Mouse (Mus musculus) adrenal gland, postnatal 10 days (tissue): ENCODE measurements around the gene Map1s. TPM values are rescaled to one million over a fixed set of nuclear protein-coding genes. Genes with fewer than 3 reads are reported as not detected.

Source experiments
- DNase-seq: peaks from one replicate; pipeline ENCODE4 v3.0.0; 2021; ENCODE audit warnings: mixed read lengths
- microRNA-seq: library from miRNA; unstranded; fragments of <30 nt; microRNA quantifications from one replicate; pipeline ENCODE4 v1.2.0, GENCODE M21; 2021
- total RNA-seq, 2 experiments: library from RNA; stranded (reverse); gene quantifications; 2 replicates each; pipeline ENCODE4 v1.2.3; 2021

Gene Map1s
- total RNA-seq, 2 experiments from 2014 or later = 26.7 to 30.2 TPM

GRCm38 (mm10) chr8:70943187-70943586, 37.5 kb downstream of the Map1s start:
- DNase-seq = no peak

- DNase-seq = no peak
These were observed 44.1 kb downstream of the Map1s start for GRCm38 (mm10) chr8:70949847-70950246.

- DNase-seq = no peak
These were observed 55.2 kb downstream of the Map1s start for GRCm38 (mm10) chr8:70960703-70961472.

- DNase-seq = peak; percentile 30
These were observed 58.4 kb downstream of the Map1s start for GRCm38 (mm10) chr8:70964159-70964558.

- no peak for DNase-seq
These were observed 59.1 kb downstream of the Map1s start for GRCm38 (mm10) chr8:70964861-70965260.

Small RNA genes within 50 kb of the gene (microRNA-seq; reads per million reads assigned to microRNA genes)
- gene Mir1969 (3.2 reads per million), gene Mir7067 (not detected)

Other genes starting within 250 kb of the Map1s start
- 10 to 100 TPM; 65.7 to 80.6 TPM for gene Pgpep1, start 245.5 kb upstream of the Map1s start, total RNA-seq
- gene Lsm4, start 232.7 kb upstream of the Map1s start, total RNA-seq = 10 to 100 TPM; 91.5 to 94.7 TPM
- 100 to 1,000 TPM; 149 to 185 TPM for gene Jund, start 207.0 kb upstream of the Map1s start, total RNA-seq
- gene Iqcn, start 202.5 kb upstream of the Map1s start, total RNA-seq = under 1 TPM; 0.15 to 0.30 TPM
- not detected for gene Gm3336, start 187.4 kb upstream of the Map1s start, total RNA-seq
- gene Pde4c, start 182.2 kb upstream of the Map1s start, total RNA-seq = 1 to 10 TPM; 2.4 to 2.8 TPM
- gene Rab3a, start 151.3 kb upstream of the Map1s start, total RNA-seq = 10 to 100 TPM; 53.3 to 53.9 TPM
- 100 to 1,000 TPM in 1 of 2 experiments, 10 to 100 TPM in 1; 92.9 to 106 TPM for gene Mpv17l2, start 145.0 kb upstream of the Map1s start, total RNA-seq
- gene Pik3r2, start 129.2 kb upstream of the Map1s start, total RNA-seq = 10 to 100 TPM; 37.7 to 46.4 TPM
- 10 to 100 TPM; 17.7 to 22.8 TPM for gene Mast3, start 100.9 kb upstream of the Map1s start, total RNA-seq
- gene Il12rb1, start 97.5 kb upstream of the Map1s start, total RNA-seq = under 1 TPM; 0.67 to 0.87 TPM
- gene Arrdc2, start 66.2 kb upstream of the Map1s start, total RNA-seq = 10 to 100 TPM; 11.2 to 13.8 TPM
- gene Kcnn1, start 42.7 kb upstream of the Map1s start, total RNA-seq = 1 to 10 TPM; 3.0 to 3.1 TPM
- gene Ccdc124, start 32.0 kb upstream of the Map1s start, total RNA-seq = 10 to 100 TPM; 42.0 to 42.6 TPM
- under 1 TPM; 0.27 to 0.42 TPM for gene Slc5a5, start 13.2 kb upstream of the Map1s start, total RNA-seq
- gene Rpl18a, start 8.5 kb upstream of the Map1s start, total RNA-seq = 1,000 to 10,000 TPM; 1,717 to 1,755 TPM